Mouse (Mus musculus): Measurements from ENCODE around the gene Spint5. TPM values are rescaled to one million over a fixed set of nuclear protein-coding genes. Genes with fewer than 3 reads are reported as not detected.

Spint5 gene
- polyA plus RNA-seq, 1 experiment from 2014 or later = not detected

DNA sequence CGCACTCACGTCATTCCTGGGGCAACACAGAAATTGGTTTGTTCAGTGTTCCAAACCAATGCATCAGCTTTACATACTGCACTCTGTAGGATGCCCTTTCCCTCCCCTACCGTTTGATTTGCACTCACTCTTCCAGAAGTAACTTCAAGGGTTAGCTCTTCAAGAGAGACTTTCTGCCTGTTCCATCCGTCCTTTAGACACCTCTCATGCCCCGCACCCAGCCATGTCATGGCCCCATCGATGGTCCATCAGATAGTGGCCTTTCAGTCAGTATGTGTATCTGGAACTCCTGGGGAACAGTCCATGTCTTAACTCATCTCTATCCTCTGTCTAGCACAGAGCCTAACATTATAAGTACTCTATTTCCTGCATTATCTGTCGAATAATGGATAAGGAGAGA, 47.5 kb downstream of the Spint5 start:
- Histone ChIP-seq H3K27ac (no peak overlapping the region), H3K9ac (no peak overlapping the region), H3K27me3 (no peaks in the 10 kb centered on the region), H3K36me3 (peaks cover 91% of the 10 kb centered on the region), H3K4me3 (no peak overlapping the region), H3K4me1 (no peaks in the 10 kb centered on the region), H3K9me3 (replicated peaks) (no peaks in the 10 kb centered on the region), H3K4me2 (replicated peaks) (no peak overlapping the region)
- 92% methylated on average over 7 of the region's 7 CpGs for whole genome bisulfite sequencing
- no peak for ATAC-seq (ENCODE audit: low FRiP score)

DNA sequence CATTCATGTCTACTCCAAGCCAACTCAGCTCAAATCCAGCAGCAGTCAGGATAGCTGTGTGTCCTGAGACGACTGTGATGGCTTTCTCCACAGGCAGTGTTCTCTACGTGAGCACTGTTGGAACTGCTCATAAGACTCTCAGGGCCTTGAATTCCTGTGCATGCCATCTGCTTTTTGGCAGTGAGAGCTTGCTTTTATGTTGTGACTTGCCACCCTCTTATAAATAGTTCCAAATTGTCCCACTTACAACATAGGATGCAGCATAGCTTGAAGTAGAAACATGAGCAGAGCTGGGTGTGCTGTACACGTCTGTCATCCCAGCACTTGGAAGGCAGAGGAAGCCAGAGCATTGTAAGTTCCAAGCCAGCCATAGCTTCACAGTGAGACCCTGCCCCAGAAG, 50.7 kb downstream of the Spint5 start:
- no peak overlapping the region for H3K4me3 ChIP-seq
- no peak for ATAC-seq (ENCODE audit: low FRiP score)
- peaks cover 10% of the 10 kb centered on the region for H3K4me1 ChIP-seq
- no peak overlapping the region for H3K9ac ChIP-seq
- H3K9me3 ChIP-seq (replicated peaks) = no peaks in the 10 kb centered on the region
- H3K4me2 ChIP-seq (replicated peaks) = no peak overlapping the region
- H3K27me3 ChIP-seq = no peaks in the 10 kb centered on the region
- no peak overlapping the region for H3K27ac ChIP-seq
- peaks cover 68% of the 10 kb centered on the region for H3K36me3 ChIP-seq
- 82% methylated on average over 3 of the region's 3 CpGs for WGBS

Other genes with a start within 250 kb of the Spint5 start
- not detected in 2 replicates for gene Trp53tg5, start 241.6 kb upstream of the Spint5 start, polyA plus RNA-seq (2016; fragmentation: Nextera tagmentation; extraction: Ambion mirVana)
- 5.1 and 7.2 TPM in 2 replicates for gene Dbndd2, start 229.2 kb upstream of the Spint5 start, polyA plus RNA-seq (2016; fragmentation: Nextera tagmentation; extraction: Ambion mirVana)
- gene Pigt, start 217.8 kb upstream of the Spint5 start, polyA plus RNA-seq (2016; fragmentation: Nextera tagmentation; extraction: Ambion mirVana) = 48.9 and 53.3 TPM in 2 replicates
- 21.0 and 48.2 TPM in 2 replicates for gene Wfdc2, start 152.9 kb upstream of the Spint5 start, polyA plus RNA-seq (2016; fragmentation: Nextera tagmentation; extraction: Ambion mirVana)
- gene Spint3, start 141.8 kb upstream of the Spint5 start, polyA plus RNA-seq (2016; fragmentation: Nextera tagmentation; extraction: Ambion mirVana) = not detected in 2 replicates
- not detected in 2 replicates for gene Wfdc6a, start 129.9 kb upstream of the Spint5 start, polyA plus RNA-seq (2016; fragmentation: Nextera tagmentation; extraction: Ambion mirVana)
- gene Eppin, start 121.7 kb upstream of the Spint5 start, polyA plus RNA-seq (2016; fragmentation: Nextera tagmentation; extraction: Ambion mirVana) = not detected in 2 replicates
- not detected in 2 replicates for gene Wfdc6b, start 101.8 kb upstream of the Spint5 start, polyA plus RNA-seq (2016; fragmentation: Nextera tagmentation; extraction: Ambion mirVana)
- not detected in 2 replicates for gene Wfdc8, start 101.7 kb upstream of the Spint5 start, polyA plus RNA-seq (2016; fragmentation: Nextera tagmentation; extraction: Ambion mirVana)
- gene Wfdc16, start 76.5 kb upstream of the Spint5 start, polyA plus RNA-seq (2016; fragmentation: Nextera tagmentation; extraction: Ambion mirVana) = not detected in 2 replicates
- gene Wfdc10, start 59.3 kb upstream of the Spint5 start, polyA plus RNA-seq (2016; fragmentation: Nextera tagmentation; extraction: Ambion mirVana) = not detected in 2 replicates
- not detected in 2 replicates for gene Wfdc9, start 58.7 kb upstream of the Spint5 start, polyA plus RNA-seq (2016; fragmentation: Nextera tagmentation; extraction: Ambion mirVana)
- not detected in 2 replicates for gene Wfdc11, start 41.2 kb upstream of the Spint5 start, polyA plus RNA-seq (2016; fragmentation: Nextera tagmentation; extraction: Ambion mirVana)
- not detected in 2 replicates for gene Wfdc13, start 30.2 kb upstream of the Spint5 start, polyA plus RNA-seq (2016; fragmentation: Nextera tagmentation; extraction: Ambion mirVana)
- gene Spint4, start 16.8 kb upstream of the Spint5 start, polyA plus RNA-seq (2016; fragmentation: Nextera tagmentation; extraction: Ambion mirVana) = not detected in 2 replicates
- gene Wfdc3, start 30.6 kb downstream of the Spint5 start, polyA plus RNA-seq (2016; fragmentation: Nextera tagmentation; extraction: Ambion mirVana) = 1.0 and 1.2 TPM in 2 replicates
- gene Dnttip1, start 30.7 kb downstream of the Spint5 start, polyA plus RNA-seq (2016; fragmentation: Nextera tagmentation; extraction: Ambion mirVana) = 85.3 and 89.7 TPM in 2 replicates
- gene Ube2c, start 54.6 kb downstream of the Spint5 start, polyA plus RNA-seq (2016; fragmentation: Nextera tagmentation; extraction: Ambion mirVana) = 296 and 341 TPM in 2 replicates
- 4.9 and 31.3 TPM in 2 replicates for gene Tnnc2, start 64.7 kb downstream of the Spint5 start, polyA plus RNA-seq (2016; fragmentation: Nextera tagmentation; extraction: Ambion mirVana)
- 15.0 and 15.7 TPM in 2 replicates for gene Snx21, start 70.5 kb downstream of the Spint5 start, polyA plus RNA-seq (2016; fragmentation: Nextera tagmentation; extraction: Ambion mirVana)
- gene Acot8, start 89.6 kb downstream of the Spint5 start, polyA plus RNA-seq (2016; fragmentation: Nextera tagmentation; extraction: Ambion mirVana) = 15.3 and 17.0 TPM in 2 replicates
- 11.9 and 12.2 TPM in 2 replicates for gene Zswim3, start 89.8 kb downstream of the Spint5 start, polyA plus RNA-seq (2016; fragmentation: Nextera tagmentation; extraction: Ambion mirVana)
- gene Zswim1, start 107.4 kb downstream of the Spint5 start, polyA plus RNA-seq (2016; fragmentation: Nextera tagmentation; extraction: Ambion mirVana) = 21.4 and 22.3 TPM in 2 replicates
- gene Spata25, start 113.2 kb downstream of the Spint5 start, polyA plus RNA-seq (2016; fragmentation: Nextera tagmentation; extraction: Ambion mirVana) = not detected in 2 replicates
- 108 and 112 TPM in 2 replicates for gene Ctsa, start 117.6 kb downstream of the Spint5 start, polyA plus RNA-seq (2016; fragmentation: Nextera tagmentation; extraction: Ambion mirVana)
- 5.5 and 6.1 TPM in 2 replicates for gene Neurl2, start 118.2 kb downstream of the Spint5 start, polyA plus RNA-seq (2016; fragmentation: Nextera tagmentation; extraction: Ambion mirVana)
- gene Pltp, start 142.4 kb downstream of the Spint5 start, polyA plus RNA-seq (2016; fragmentation: Nextera tagmentation; extraction: Ambion mirVana) = 77.3 and 78.5 TPM in 2 replicates
- 85.2 and 87.6 TPM in 2 replicates for gene Pcif1, start 164.0 kb downstream of the Spint5 start, polyA plus RNA-seq (2016; fragmentation: Nextera tagmentation; extraction: Ambion mirVana)
- 17.3 and 18.2 TPM in 2 replicates for gene Zfp335, start 196.5 kb downstream of the Spint5 start, polyA plus RNA-seq (2016; fragmentation: Nextera tagmentation; extraction: Ambion mirVana)
- gene Mmp9, start 225.5 kb downstream of the Spint5 start, polyA plus RNA-seq (2016; fragmentation: Nextera tagmentation; extraction: Ambion mirVana) = 5.7 and 7.2 TPM in 2 replicates
- gene Slc12a5, start 245.5 kb downstream of the Spint5 start, polyA plus RNA-seq (2016; fragmentation: Nextera tagmentation; extraction: Ambion mirVana) = 12.7 and 16.1 TPM in 2 replicates

All from hindbrain, embryonic 12.5 days (tissue).